Mouse (Mus musculus): Measurements from ENCODE around the gene Irs2. TPM values are rescaled to one million over a fixed set of nuclear protein-coding genes. Genes with fewer than 3 reads are reported as not detected.

The Irs2 gene
- polyA plus RNA-seq, 1 experiment from 2014 or later: 4.6 TPM

DNA sequence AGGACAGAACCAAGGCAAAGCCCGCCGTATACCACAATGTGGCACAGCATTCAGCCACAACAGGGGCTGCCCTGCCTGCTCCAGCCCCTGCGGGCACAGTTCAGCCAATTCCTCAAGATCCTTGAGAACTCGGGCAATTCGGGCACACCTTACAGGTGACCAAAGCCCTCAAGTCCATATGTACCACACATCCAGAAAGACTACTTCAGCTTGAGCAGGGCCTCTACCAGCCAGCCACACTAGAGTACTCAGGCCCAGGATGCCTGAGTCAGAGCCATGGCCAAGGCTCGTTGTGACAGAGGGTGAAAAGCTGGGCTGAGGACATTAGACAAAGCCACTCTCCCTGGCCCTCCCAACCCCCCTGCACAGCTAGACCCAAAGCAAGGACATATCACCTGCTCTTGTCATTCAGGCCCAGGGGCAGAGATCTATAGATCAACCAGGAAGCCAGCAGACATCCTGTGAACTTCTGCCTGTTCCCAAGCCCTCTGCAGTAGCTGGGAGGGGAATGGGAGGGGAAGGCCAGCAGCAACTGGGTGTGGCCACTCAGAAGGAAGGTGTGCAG is 13.8 kb downstream of the Irs2 start:
- Histone ChIP-seq H3K4me1 (ENCODE audit: control insufficient read depth, insufficient read depth, low read depth, low read length) (peaks cover 21% of the 10 kb centered on the region), H3K27me3 (replicated peaks; ENCODE audit: control insufficient read depth, insufficient read depth, low read length) (no peaks in the 10 kb centered on the region), H3K4me2 (ENCODE audit: low read length) (no peak overlapping the region), H3K9me3 (ENCODE audit: control insufficient read depth, low read length) (no peaks in the 10 kb centered on the region), H3K27ac (ENCODE audit: low read depth, low read length) (no peak overlapping the region), H3K36me3 (ENCODE audit: control insufficient read depth, insufficient read depth, low read length) (no peaks in the 10 kb centered on the region; the same call in 1 of the 2 replicates), H3K9ac (ENCODE audit: low read depth, low read length) (no peak overlapping the region), H3K4me3 (ENCODE audit: low read length) (no peak overlapping the region)
- no peak for ATAC-seq
- WGBS: 95% methylated on average over 6 of the region's 6 CpGs

DNA sequence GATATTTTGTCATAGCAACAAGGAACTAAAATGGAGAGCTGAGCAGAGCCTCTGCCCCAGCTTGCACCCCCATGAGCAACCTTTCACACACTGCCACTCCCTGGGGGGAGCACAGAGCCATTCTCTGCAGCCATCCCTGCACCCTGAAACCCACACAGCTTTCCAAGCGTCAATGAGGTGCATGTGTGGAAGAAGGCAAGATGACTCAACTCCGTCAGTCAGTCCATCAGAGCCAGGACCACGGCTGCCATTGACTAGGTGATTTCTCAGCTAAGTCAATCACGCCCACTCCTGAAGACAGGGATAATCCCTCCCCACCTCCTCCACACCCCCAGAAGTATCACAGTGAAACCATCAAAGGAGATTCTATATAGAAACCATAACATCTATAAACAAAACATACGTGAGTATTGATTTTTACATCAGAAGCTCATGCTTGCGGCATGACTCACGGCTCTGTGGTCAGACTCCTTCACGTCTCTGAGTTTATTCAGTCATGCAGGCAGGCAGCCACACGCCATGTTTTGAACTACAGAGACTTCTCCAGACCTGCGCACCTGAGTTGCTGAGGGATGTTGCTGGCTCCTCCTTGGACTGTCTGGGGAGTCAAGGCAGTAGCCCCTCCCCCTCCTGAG is 14.6 kb downstream of the Irs2 start:
- WGBS: 95% methylated on average over 10 of the region's 10 CpGs
- Histone ChIP-seq H3K4me2 (ENCODE audit: low read length) (no peak overlapping the region), H3K9me3 (ENCODE audit: control insufficient read depth, low read length) (no peaks in the 10 kb centered on the region), H3K9ac (ENCODE audit: low read depth, low read length) (no peak overlapping the region), H3K4me3 (ENCODE audit: low read length) (no peak overlapping the region), H3K27me3 (replicated peaks; ENCODE audit: control insufficient read depth, insufficient read depth, low read length) (no peaks in the 10 kb centered on the region), H3K4me1 (ENCODE audit: control insufficient read depth, insufficient read depth, low read depth, low read length) (peaks cover 21% of the 10 kb centered on the region), H3K27ac (ENCODE audit: low read depth, low read length) (no peak overlapping the region), H3K36me3 (ENCODE audit: control insufficient read depth, insufficient read depth, low read length) (no peaks in the 10 kb centered on the region; the same call in 1 of the 2 replicates)
- no peak for ATAC-seq

DNA sequence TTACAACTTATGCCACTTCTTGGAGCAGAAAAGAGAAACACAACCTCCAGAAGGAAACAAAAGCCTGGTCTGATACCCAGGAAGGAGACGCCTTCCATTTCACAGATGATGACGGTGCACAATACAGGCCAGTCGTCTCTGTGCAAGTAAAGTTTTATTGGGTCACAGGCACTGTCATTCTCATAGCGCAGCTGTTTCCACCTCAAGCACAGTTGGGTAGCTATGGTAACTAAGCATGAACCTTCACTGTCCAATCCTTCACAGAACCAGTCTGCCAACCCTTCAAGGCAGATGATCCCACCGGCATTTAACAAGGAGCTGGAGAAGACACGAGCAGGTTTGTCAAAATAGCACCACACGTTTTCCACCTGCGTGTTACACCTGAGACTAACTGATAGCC is 16.2 kb downstream of the Irs2 start:
- Histone ChIP-seq H3K4me1 (ENCODE audit: control insufficient read depth, insufficient read depth, low read depth, low read length) (peaks cover 21% of the 10 kb centered on the region), H3K27me3 (replicated peaks; ENCODE audit: control insufficient read depth, insufficient read depth, low read length) (no peaks in the 10 kb centered on the region), H3K36me3 (ENCODE audit: control insufficient read depth, insufficient read depth, low read length) (no peaks in the 10 kb centered on the region; the same call in 1 of the 2 replicates), H3K4me3 (ENCODE audit: low read length) (no peak overlapping the region), H3K9ac (ENCODE audit: low read depth, low read length) (no peak overlapping the region), H3K4me2 (ENCODE audit: low read length) (no peak overlapping the region), H3K9me3 (ENCODE audit: control insufficient read depth, low read length) (no peaks in the 10 kb centered on the region), H3K27ac (ENCODE audit: low read depth, low read length) (no peak overlapping the region)
- ATAC-seq: peak; percentile 16; the same call in 1 of the 2 replicates
- 39% methylated on average over 8 of the region's 8 CpGs for WGBS

DNA sequence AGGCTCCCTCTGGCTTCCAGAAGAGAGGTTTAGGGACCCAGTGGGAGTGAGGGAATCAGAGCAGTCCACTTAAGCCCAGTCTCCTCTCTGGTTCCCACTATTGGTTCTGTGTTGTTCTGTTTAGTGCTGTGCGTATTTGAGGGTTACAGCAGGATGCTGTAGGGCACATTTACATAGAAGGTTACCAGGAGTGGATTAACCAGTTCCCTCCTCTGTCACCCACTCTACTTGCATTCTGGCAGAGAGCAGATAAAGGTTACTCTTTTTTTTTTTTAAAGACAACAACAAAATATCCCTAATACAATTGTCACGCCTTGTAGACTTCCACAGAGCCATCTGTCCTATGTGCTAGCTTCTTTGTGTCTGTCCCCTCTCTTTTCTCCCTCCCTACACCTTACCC is 16.9 kb downstream of the Irs2 start:
- Histone ChIP-seq H3K27ac (ENCODE audit: low read depth, low read length) (peak overlapping the region; percentile 10; the same call in 1 of the 2 replicates), H3K4me1 (ENCODE audit: control insufficient read depth, insufficient read depth, low read depth, low read length) (peaks cover 21% of the 10 kb centered on the region), H3K9ac (ENCODE audit: low read depth, low read length) (no peak overlapping the region), H3K4me3 (ENCODE audit: low read length) (no peak overlapping the region), H3K9me3 (ENCODE audit: control insufficient read depth, low read length) (no peaks in the 10 kb centered on the region), H3K27me3 (replicated peaks; ENCODE audit: control insufficient read depth, insufficient read depth, low read length) (no peaks in the 10 kb centered on the region), H3K36me3 (ENCODE audit: control insufficient read depth, insufficient read depth, low read length) (peaks cover 4% of the 10 kb centered on the region), H3K4me2 (ENCODE audit: low read length) (no peak overlapping the region)
- 0 out of 2 replicates have a peak, but pooled peaks have one; percentile 1 for ATAC-seq
- WGBS: 58% methylated on average over 2 of the region's 2 CpGs

DNA sequence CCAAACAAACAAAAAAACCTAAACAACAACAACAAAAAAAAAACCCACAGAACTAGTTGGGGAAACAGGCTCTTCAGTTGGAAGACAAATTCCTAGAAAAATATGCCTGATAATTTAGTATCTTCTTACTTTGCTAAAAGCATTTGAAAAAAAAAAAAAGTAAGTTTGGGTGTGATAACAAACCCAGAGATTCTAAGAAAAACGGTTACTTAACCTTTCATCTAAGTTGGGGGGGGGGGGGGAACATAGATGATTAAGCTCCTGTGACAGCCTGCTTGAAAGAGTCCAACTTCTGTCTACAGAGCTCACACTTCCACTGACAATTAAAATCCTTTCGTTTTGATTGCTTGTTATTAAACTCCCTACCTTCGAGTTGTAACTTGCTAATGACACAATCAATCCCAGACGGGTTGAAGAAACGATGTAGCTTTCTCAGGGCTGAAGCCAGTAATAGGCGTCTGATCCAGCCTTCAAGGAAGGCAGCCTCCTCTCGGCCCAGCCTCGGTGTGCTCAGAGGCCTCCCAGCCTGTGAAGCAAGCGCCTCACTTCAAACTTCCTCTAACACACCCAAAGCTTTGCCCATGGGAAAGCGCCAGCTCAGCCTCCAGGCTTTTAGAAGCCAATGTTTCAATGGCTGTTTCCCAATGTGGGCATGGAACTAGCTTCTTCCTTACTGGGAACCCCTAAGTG is 17.7 kb downstream of the Irs2 start:
- no peak overlapping the region for H3K4me2 ChIP-seq (ENCODE audit: low read length)
- no peak overlapping the region for H3K4me3 ChIP-seq (ENCODE audit: low read length)
- H3K36me3 ChIP-seq (ENCODE audit: control insufficient read depth, insufficient read depth, low read length): peaks cover 12% of the 10 kb centered on the region
- no peaks in the 10 kb centered on the region for H3K27me3 ChIP-seq (replicated peaks; ENCODE audit: control insufficient read depth, insufficient read depth, low read length)
- 0 out of 2 replicates have a peak, but pooled peaks have one; percentile 16 for ATAC-seq
- H3K4me1 ChIP-seq (ENCODE audit: control insufficient read depth, insufficient read depth, low read depth, low read length): peaks cover 21% of the 10 kb centered on the region
- no peak overlapping the region for H3K9ac ChIP-seq (ENCODE audit: low read depth, low read length)
- 17% methylated on average over 10 of the region's 10 CpGs for WGBS
- no peaks in the 10 kb centered on the region for H3K9me3 ChIP-seq (ENCODE audit: control insufficient read depth, low read length)
- H3K27ac ChIP-seq (ENCODE audit: low read depth, low read length): peak overlapping the region; percentile 10; the same call in 1 of the 2 replicates

DNA sequence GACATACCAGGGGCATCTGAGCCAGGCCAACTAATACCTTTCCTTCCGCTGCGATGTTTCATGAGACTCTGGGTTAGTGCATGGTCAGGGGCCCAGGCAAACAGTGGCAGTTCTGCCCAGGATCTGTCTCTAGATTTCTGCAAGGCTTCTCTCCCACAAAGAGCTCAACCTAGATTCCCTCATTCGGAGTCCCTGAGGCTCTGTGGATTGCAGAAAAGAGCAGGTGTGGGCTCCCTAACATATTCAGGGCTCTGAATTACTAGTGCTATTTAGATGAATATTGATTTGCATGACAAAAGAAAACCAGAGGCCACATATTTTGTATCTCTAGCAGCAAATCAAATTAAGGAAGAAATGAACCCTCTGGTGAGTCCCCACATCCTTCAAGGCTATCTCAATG is 18.3 kb downstream of the Irs2 start:
- no peak; the same call in 1 of the 2 replicates for ATAC-seq
- H3K9me3 ChIP-seq (ENCODE audit: control insufficient read depth, low read length): no peaks in the 10 kb centered on the region
- H3K4me1 ChIP-seq (ENCODE audit: control insufficient read depth, insufficient read depth, low read depth, low read length): peaks cover 21% of the 10 kb centered on the region
- H3K4me3 ChIP-seq (ENCODE audit: low read length): no peak overlapping the region
- 58% methylated on average over 3 of the region's 3 CpGs for WGBS
- no peak overlapping the region for H3K9ac ChIP-seq (ENCODE audit: low read depth, low read length)
- 0 out of 2 replicates have a peak overlapping the region, but pooled peaks have one; percentile 6 for H3K27ac ChIP-seq (ENCODE audit: low read depth, low read length)
- H3K36me3 ChIP-seq (ENCODE audit: control insufficient read depth, insufficient read depth, low read length): peaks cover 15% of the 10 kb centered on the region
- no peak overlapping the region for H3K4me2 ChIP-seq (ENCODE audit: low read length)
- no peaks in the 10 kb centered on the region for H3K27me3 ChIP-seq (replicated peaks; ENCODE audit: control insufficient read depth, insufficient read depth, low read length)

DNA sequence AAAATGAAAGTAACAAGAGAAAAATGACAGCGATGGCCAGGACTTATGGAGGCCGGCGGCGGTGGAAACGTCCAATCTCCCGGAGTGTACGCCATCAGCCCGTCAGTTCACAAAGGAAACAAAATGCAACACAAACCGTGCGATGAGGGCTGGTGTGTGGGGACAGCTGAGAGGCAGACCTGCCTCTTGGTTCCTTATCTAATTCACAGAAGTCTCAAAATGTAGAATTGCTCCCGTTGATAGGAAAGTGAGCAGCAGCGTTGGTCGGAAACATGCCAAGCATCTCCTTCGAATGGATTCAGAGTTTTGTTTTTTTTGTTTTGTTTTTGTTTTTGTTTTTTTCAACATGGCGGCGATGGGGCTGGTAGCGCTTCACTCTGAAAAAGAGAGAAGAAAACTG is 21.6 kb downstream of the Irs2 start:
- Histone ChIP-seq H3K27ac (ENCODE audit: low read depth, low read length) (no peak overlapping the region), H3K4me2 (ENCODE audit: low read length) (no peak overlapping the region), H3K4me1 (ENCODE audit: control insufficient read depth, insufficient read depth, low read depth, low read length) (peaks cover 12% of the 10 kb centered on the region), H3K4me3 (ENCODE audit: low read length) (no peak overlapping the region), H3K36me3 (ENCODE audit: control insufficient read depth, insufficient read depth, low read length) (peaks cover 22% of the 10 kb centered on the region), H3K9ac (ENCODE audit: low read depth, low read length) (no peak overlapping the region), H3K9me3 (ENCODE audit: control insufficient read depth, low read length) (no peaks in the 10 kb centered on the region), H3K27me3 (replicated peaks; ENCODE audit: control insufficient read depth, insufficient read depth, low read length) (no peaks in the 10 kb centered on the region)
- ATAC-seq: no peak
- WGBS: 97% methylated on average over 17 of the region's 17 CpGs

DNA sequence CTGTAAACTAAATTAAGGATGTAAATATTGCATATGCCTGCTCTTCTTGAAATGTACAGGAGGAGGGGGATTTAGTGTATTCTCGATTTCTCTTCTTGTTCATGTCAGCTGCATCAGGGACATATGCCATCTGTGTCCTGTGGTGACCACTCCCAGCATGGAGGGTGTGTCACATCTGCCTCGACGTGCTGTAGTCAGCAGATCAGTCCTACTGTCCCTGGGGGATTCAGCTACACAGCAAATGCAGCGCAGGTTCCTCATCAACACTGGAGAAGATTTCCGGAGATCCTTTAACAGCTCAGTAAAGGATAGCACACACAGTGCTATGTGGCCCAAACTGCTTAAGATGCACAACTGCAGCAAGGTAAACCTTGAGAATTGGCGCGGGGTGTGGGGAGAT is 23.2 kb downstream of the Irs2 start:
- Histone ChIP-seq H3K4me1 (ENCODE audit: control insufficient read depth, insufficient read depth, low read depth, low read length) (peaks cover 5% of the 10 kb centered on the region), H3K36me3 (ENCODE audit: control insufficient read depth, insufficient read depth, low read length) (peaks cover 22% of the 10 kb centered on the region), H3K9ac (ENCODE audit: low read depth, low read length) (no peak overlapping the region), H3K27ac (ENCODE audit: low read depth, low read length) (no peak overlapping the region), H3K4me3 (ENCODE audit: low read length) (no peak overlapping the region), H3K9me3 (ENCODE audit: control insufficient read depth, low read length) (no peaks in the 10 kb centered on the region), H3K27me3 (replicated peaks; ENCODE audit: control insufficient read depth, insufficient read depth, low read length) (no peaks in the 10 kb centered on the region), H3K4me2 (ENCODE audit: low read length) (no peak overlapping the region)
- WGBS: 61% methylated on average over 7 of the region's 7 CpGs
- no peak for ATAC-seq

DNA sequence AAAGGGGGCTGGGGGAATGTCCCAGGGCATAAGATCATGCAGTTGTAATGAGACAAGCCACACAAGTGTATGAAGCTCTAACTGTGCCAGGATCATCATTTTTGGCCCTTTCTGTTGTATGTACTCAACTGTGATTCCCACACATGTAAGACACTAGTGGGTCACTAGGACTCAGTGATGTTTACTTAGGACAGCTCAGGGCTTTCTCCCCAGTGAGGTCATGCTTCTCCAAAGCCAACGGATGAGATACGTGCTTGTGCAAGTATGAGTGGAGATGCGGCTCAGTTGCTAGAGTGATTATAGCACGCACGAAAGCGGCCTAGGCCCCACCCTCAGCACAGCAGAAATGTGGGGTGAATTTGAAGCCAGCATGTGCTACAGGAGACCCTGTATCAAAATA is 27.4 kb downstream of the Irs2 start:
- Histone ChIP-seq H3K27ac (ENCODE audit: low read depth, low read length) (no peak overlapping the region), H3K9me3 (ENCODE audit: control insufficient read depth, low read length) (no peaks in the 10 kb centered on the region), H3K4me1 (ENCODE audit: control insufficient read depth, insufficient read depth, low read depth, low read length) (peaks cover 19% of the 10 kb centered on the region), H3K4me2 (ENCODE audit: low read length) (no peak overlapping the region), H3K9ac (ENCODE audit: low read depth, low read length) (no peak overlapping the region), H3K36me3 (ENCODE audit: control insufficient read depth, insufficient read depth, low read length) (peaks cover 13% of the 10 kb centered on the region), H3K27me3 (replicated peaks; ENCODE audit: control insufficient read depth, insufficient read depth, low read length) (no peaks in the 10 kb centered on the region), H3K4me3 (ENCODE audit: low read length) (no peak overlapping the region)
- WGBS: 94% methylated on average over 6 of the region's 6 CpGs
- no peak for ATAC-seq
